Mouse (Mus musculus) forebrain, embryonic 15.5 days (tissue): ENCODE measurements at regions not wholly inside any gene's neighbourhood (a gene's known extent, or its start where the extent isn't known, plus 50 kb on each side); places are given as distances from the start of the nearest gene placed in this dataset.

Experiments
- ATAC-seq: fragments of 200-750 bp; cut with Nextera tagmentation; replicated peaks from 2 replicates; pipeline ENCODE4 v1.8.0; 2017; ENCODE audit warnings: mild to moderate bottlenecking, moderate TSS enrichment, moderate library complexity
- H3K27ac ChIP-seq: fragments of 300-500 bp; sonication (generic); replicated peaks from 2 replicates; pipeline ENCODE4 v1.5.1; 2015; ENCODE audit warnings: mild to moderate bottlenecking, inconsistent platforms
- H3K27me3 ChIP-seq: fragments of 300-500 bp; sonication (generic); 2 replicates; pipeline ENCODE4 v1.6.1; 2015; ENCODE audit warnings: inconsistent platforms
- H3K36me3 ChIP-seq: fragments of 300-500 bp; sonication (generic); 2 replicates; pipeline ENCODE4 v1.6.1; 2015; ENCODE audit warnings: mild to moderate bottlenecking, inconsistent platforms
- H3K4me1 ChIP-seq: fragments of 300-500 bp; sonication (generic); 2 replicates; pipeline ENCODE4 v1.6.1; 2015; ENCODE audit warnings: inconsistent platforms
- H3K4me2 ChIP-seq: fragments of 300-500 bp; sonication (generic); replicated peaks from 2 replicates; pipeline ENCODE4 v1.6.1; 2015; ENCODE audit warnings: mild to moderate bottlenecking, inconsistent platforms
- H3K4me3 ChIP-seq: fragments of 300-500 bp; sonication (generic); 2 replicates; pipeline ENCODE4 v1.5.1; 2015; ENCODE audit warnings: mild to moderate bottlenecking, inconsistent platforms
- H3K9ac ChIP-seq: fragments of 300-500 bp; sonication (generic); replicated peaks from 2 replicates; pipeline ENCODE4 v1.6.1; 2015; ENCODE audit warnings: mild to moderate bottlenecking, inconsistent platforms
- H3K9me3 ChIP-seq: fragments of 300-500 bp; sonication (generic); 2 replicates; pipeline ENCODE4 v1.6.1; 2016; ENCODE audit warnings: inconsistent platforms
- WGBS: fragments of 180-500 bp; shearing (Covaris S2); methylation state at CpG from one replicate; pipeline ENCODE4 v1.1.7; 2015; ENCODE audit warnings: mixed read lengths; 5-methylcytosine and 5-hydroxymethylcytosine counted together

DNA sequence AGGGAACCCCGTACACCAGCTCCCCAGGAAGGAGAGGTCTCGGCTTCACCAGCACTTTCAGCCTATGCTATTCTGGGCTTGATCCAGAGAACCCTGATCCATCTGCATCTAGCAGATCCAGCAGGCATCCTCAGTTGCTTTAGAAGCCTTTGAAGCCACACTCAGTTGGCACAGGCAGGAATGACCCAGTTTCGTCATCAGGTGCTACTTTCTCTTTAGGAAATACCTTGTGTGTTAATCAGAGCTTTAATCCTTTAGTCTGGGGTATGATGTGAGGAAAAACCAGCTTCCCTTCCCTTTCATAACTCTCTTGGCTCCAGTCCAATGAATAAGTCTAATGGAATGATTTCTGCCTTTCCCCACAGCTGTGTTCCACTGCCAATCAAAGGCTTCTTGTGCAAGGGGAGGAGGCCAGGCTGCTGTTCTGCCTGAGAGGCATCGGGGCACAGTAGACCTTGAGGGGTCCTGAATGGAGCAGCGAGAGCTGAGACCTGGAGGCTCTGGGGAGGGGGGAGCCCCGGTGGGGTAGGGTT is 173.3 kb upstream of the Igfbp7 start:
- no peaks in the 10 kb centered on the region for H3K36me3 ChIP-seq
- H3K27me3 ChIP-seq: peaks cover 12% of the 10 kb centered on the region; the same call in 1 of the 2 replicates
- no peak overlapping the region for H3K9ac ChIP-seq
- ATAC-seq: peak; percentile 91
- 23% methylated on average over 6 of the region's 6 CpGs for WGBS
- H3K4me1 ChIP-seq: peaks cover 17% of the 10 kb centered on the region
- H3K27ac ChIP-seq: peak overlapping the region; percentile 74
- H3K9me3 ChIP-seq: no peaks in the 10 kb centered on the region
- no peak overlapping the region for H3K4me3 ChIP-seq
- peak overlapping the region; percentile 30 for H3K4me2 ChIP-seq

DNA sequence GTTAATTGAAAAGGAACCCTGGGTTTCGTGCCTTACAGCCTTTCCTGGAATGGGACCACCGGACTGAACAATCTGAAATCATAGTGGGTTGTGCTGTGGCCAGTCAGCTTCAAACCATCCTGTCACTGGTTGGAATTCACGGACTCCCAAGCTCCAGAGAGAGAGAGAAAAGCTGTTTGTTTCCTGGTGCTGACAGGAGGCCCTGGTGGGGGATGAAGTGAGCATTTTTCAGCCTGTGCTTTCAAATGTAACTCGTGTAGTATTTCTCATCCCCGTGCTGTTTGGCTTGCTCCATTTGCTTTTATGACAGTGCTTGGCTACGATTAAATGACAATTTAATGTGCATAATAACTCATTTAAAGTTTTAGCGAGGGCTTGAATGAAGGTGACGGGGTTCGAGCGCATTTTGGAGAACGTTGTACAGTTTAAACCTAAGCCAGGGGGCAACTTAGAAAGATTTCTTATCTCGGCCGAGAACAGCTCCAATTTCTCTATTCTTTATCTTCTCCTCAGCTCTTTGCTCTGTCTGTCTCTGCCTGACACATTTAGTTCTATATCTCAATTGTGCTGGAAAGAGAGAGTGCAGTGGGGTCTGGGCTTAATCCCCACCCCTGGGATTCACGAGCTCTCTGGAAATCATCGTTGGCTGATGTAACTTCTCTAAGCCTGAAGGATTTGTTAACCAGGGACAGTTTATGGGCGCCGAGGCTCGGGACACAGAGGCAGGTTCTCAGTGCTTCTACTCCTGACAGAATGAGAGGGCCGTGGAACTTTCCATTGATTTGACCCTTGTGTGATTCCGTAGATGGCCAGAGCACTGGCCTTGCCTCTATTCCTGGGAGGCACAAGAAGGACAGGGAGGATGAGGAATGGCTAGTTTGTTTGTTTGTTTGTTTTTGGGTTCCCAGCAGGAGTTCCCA is 172.2 kb upstream of the Igfbp7 start:
- peaks cover 12% of the 10 kb centered on the region; the same call in 1 of the 2 replicates for H3K27me3 ChIP-seq
- no peak overlapping the region for H3K4me2 ChIP-seq
- 44% methylated on average over 20 of the region's 20 CpGs for WGBS
- peaks cover 24% of the 10 kb centered on the region for H3K4me1 ChIP-seq
- H3K27ac ChIP-seq: 0 out of 2 replicates have a peak overlapping the region, but pooled peaks have one; percentile 74
- H3K9ac ChIP-seq: no peak overlapping the region
- no peak for ATAC-seq
- H3K4me3 ChIP-seq: no peak overlapping the region
- H3K9me3 ChIP-seq: no peaks in the 10 kb centered on the region
- no peaks in the 10 kb centered on the region for H3K36me3 ChIP-seq

DNA sequence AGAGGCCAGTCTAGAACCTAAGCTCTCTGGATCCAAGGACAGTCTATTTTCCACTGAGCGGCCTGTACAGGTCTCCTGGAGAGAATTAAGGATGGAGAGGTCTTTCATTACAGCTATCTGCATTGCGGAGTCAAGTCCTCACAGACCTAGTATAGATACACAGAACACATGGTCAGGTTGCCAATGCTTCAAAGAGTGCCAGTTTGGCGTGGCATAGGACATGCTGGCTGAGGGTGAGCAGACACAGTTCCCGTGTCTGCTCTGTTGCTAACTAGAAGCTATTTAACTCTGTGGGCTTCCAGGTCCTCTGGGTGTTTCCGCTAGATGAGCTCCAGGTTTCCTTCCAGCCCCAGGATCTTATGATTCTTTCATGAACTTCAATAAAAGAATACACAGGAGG is 169.0 kb upstream of the Igfbp7 start:
- no peak for ATAC-seq
- Histone ChIP-seq H3K36me3 (no peaks in the 10 kb centered on the region), H3K9ac (no peak overlapping the region), H3K4me2 (no peak overlapping the region), H3K9me3 (no peaks in the 10 kb centered on the region), H3K4me3 (no peak overlapping the region), H3K27me3 (peaks cover 15% of the 10 kb centered on the region; the same call in 1 of the 2 replicates), H3K27ac (no peak overlapping the region), H3K4me1 (peaks cover 24% of the 10 kb centered on the region)
- 85% methylated on average over 5 of the region's 5 CpGs for WGBS

GRCm38 (mm10) chr5:77575780-77576179 is 167.9 kb upstream of the Igfbp7 start:
- Histone ChIP-seq H3K4me2 (no peak overlapping the region), H3K4me3 (no peak overlapping the region), H3K9ac (no peak overlapping the region), H3K36me3 (no peaks in the 10 kb centered on the region), H3K27me3 (peaks cover 13% of the 10 kb centered on the region; the same call in 1 of the 2 replicates), H3K27ac (no peak overlapping the region), H3K4me1 (peaks cover 14% of the 10 kb centered on the region), H3K9me3 (no peaks in the 10 kb centered on the region)
- 17% methylated on average over 8 of the region's 8 CpGs for WGBS
- ATAC-seq: peak; percentile 58

DNA sequence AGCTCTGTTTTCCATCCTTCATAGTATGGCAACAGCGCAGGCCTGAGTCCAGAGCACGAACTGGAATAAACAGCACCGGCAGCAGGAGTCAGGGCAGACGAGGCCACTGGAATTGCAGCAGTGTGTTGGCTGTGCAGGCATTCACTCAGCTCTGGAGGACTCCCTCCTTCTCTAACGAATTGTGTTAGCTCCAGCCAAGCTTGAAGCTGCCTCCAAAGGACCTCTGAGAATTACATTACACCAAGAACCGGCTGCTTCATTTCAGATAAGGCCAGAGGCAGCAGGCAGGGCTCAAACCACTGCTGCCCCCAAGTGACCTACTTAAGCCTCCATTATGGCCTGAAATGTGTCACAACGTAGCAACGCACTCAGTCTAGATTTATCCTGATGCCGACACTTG is 162.5 kb upstream of the Igfbp7 start:
- Histone ChIP-seq H3K4me1 (peaks cover under 1% of the 10 kb centered on the region), H3K36me3 (no peaks in the 10 kb centered on the region), H3K27me3 (0 out of 2 replicates have a peak, but pooled peaks cover 10% of the 10 kb centered on the region), H3K9ac (no peak overlapping the region), H3K9me3 (no peaks in the 10 kb centered on the region), H3K4me2 (no peak overlapping the region), H3K4me3 (no peak overlapping the region), H3K27ac (no peak overlapping the region)
- 0 out of 2 replicates have a peak, but pooled peaks have one; percentile 16 for ATAC-seq
- WGBS: 52% methylated on average over 9 of the region's 9 CpGs

DNA sequence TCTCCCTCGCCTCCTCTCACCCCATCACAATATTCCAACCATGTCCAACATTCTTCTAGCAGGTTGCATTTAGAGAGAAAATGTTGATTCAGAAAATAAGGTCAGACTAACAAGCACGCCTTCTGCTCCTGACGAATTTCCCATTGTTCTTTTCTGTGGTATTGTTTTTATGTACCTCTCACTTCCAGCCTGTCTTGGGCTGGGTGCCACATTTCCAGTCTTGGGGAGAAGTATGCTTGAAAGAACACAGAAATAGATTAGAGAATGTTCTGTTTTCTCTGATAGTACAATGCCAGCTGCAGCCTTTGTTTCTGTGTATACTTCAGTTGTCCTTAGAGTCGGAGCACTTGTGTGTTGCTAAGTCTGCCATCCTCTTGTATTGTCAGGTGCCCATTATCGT is 160.3 kb upstream of the Igfbp7 start:
- WGBS: 65% methylated on average over 5 of the region's 5 CpGs
- Histone ChIP-seq H3K4me2 (no peak overlapping the region), H3K27me3 (0 out of 2 replicates have a peak, but pooled peaks cover 6% of the 10 kb centered on the region), H3K36me3 (no peaks in the 10 kb centered on the region), H3K4me3 (no peak overlapping the region), H3K27ac (no peak overlapping the region), H3K9ac (no peak overlapping the region), H3K4me1 (no peaks in the 10 kb centered on the region), H3K9me3 (no peaks in the 10 kb centered on the region)
- ATAC-seq: no peak

- Histone ChIP-seq H3K36me3 (no peaks in the 10 kb centered on the region), H3K4me2 (no peak overlapping the region), H3K4me3 (no peak overlapping the region), H3K4me1 (no peaks in the 10 kb centered on the region), H3K9me3 (no peaks in the 10 kb centered on the region), H3K27ac (no peak overlapping the region), H3K9ac (no peak overlapping the region), H3K27me3 (no peaks in the 10 kb centered on the region)
- 60% methylated on average over 5 of the region's 5 CpGs for WGBS
- no peak for ATAC-seq
These were observed 144.7 kb upstream of the Igfbp7 start for GRCm38 (mm10) chr5:77552580-77552979.

- H3K27ac ChIP-seq: no peak overlapping the region
- no peak overlapping the region for H3K4me3 ChIP-seq
- no peaks in the 10 kb centered on the region for H3K36me3 ChIP-seq
- 70% methylated on average over 7 of the region's 7 CpGs for WGBS
- ATAC-seq: no peak
- no peak overlapping the region for H3K9ac ChIP-seq
- H3K27me3 ChIP-seq: no peaks in the 10 kb centered on the region
- no peak overlapping the region for H3K4me2 ChIP-seq
- H3K9me3 ChIP-seq: no peaks in the 10 kb centered on the region
- H3K4me1 ChIP-seq: no peaks in the 10 kb centered on the region
These were observed 144.2 kb upstream of the Igfbp7 start for GRCm38 (mm10) chr5:77552081-77552480.

- H3K36me3 ChIP-seq: no peaks in the 10 kb centered on the region
- H3K9me3 ChIP-seq: no peaks in the 10 kb centered on the region
- no peak overlapping the region for H3K4me2 ChIP-seq
- no peak for ATAC-seq
- no peaks in the 10 kb centered on the region for H3K4me1 ChIP-seq
- H3K27me3 ChIP-seq: no peaks in the 10 kb centered on the region
- H3K4me3 ChIP-seq: no peak overlapping the region
- no peak overlapping the region for H3K27ac ChIP-seq
- H3K9ac ChIP-seq: no peak overlapping the region
- 4% methylated on average over 13 of the region's 13 CpGs for WGBS
These were observed 138.3 kb upstream of the Igfbp7 start for GRCm38 (mm10) chr5:77546001-77546620.

DNA sequence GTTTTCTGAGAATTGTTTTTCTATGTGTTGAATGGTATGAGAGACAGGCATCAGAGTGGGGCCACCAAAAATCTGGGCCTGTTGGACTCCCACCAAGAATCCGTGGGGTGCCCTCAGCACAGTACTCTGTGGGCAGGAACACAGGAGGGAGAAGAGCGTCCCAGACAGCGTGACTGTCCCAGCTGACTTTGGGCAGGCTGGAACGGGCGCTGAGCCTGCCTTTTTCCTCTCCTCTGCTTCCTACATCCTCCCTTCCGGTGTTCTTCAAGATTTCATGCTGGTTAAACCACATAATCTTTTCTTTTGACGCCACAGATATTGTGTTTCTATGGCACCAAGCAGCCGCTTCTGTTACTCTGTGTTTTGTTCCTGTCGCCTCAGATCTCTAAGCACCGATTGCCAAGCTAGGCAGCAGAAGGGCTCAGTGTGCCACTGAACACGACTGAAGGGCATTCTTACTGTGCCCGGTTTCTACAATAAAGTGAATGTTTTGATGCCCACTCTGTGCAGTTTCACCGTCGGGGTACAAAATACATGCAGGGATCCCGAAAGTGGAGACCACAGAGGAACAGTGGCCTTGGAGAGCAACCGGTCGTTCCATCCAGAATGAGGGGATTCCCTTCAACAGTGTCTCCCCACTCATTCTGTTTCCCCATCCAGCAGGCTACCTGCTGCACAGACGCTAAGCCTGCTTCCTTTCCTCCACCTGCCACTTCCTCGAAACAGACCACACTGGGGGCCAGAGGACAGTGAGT is 124.6 kb upstream of the Igfbp7 start:
- no peaks in the 10 kb centered on the region for H3K9me3 ChIP-seq
- 0 out of 2 replicates have a peak, but pooled peaks cover 3% of the 10 kb centered on the region for H3K4me1 ChIP-seq
- no peak overlapping the region for H3K9ac ChIP-seq
- ATAC-seq: no peak; the same call in 1 of the 2 replicates
- H3K27me3 ChIP-seq: no peaks in the 10 kb centered on the region
- H3K4me2 ChIP-seq: no peak overlapping the region
- WGBS: 59% methylated on average over 19 of the region's 19 CpGs
- no peak overlapping the region for H3K4me3 ChIP-seq
- no peaks in the 10 kb centered on the region for H3K36me3 ChIP-seq
- H3K27ac ChIP-seq: 0 out of 2 replicates have a peak overlapping the region, but pooled peaks have one; percentile 28

DNA sequence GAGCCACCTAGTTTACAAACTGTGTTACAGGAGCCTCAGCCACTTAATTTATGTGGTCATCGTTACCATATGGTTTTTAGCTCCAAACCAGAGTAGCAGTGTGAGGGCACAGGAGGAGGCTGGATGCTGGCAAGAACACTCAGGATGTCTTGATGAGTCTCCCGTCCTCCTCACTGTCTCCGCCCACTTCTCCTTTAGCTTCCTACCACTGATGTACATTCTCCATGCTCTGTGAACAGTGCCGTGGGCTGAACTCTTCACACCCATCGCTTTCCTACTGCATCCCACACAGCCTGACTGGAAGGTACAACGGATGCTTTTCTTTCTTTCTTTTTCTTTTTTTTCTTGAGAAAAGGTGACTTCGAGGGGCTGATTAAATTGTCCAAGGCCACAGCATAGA is 122.5 kb upstream of the Igfbp7 start:
- Histone ChIP-seq H3K27ac (no peak overlapping the region), H3K27me3 (no peaks in the 10 kb centered on the region), H3K4me1 (0 out of 2 replicates have a peak, but pooled peaks cover 3% of the 10 kb centered on the region), H3K9me3 (no peaks in the 10 kb centered on the region), H3K4me3 (no peak overlapping the region), H3K4me2 (no peak overlapping the region), H3K36me3 (no peaks in the 10 kb centered on the region), H3K9ac (no peak overlapping the region)
- no peak for ATAC-seq
- 89% methylated on average over 7 of the region's 7 CpGs for WGBS
